Mouse (Mus musculus) regulatory T cell (primary cell): Measurements from ENCODE around the gene Has3.
"Not testable (repeated sequence)": the region's sequence is repeated elsewhere in the genome, so short reads cannot be mapped to it uniquely, and the experiment has no call there.

Experiments used
- in situ Hi-C: fragments of 300-600 bp; cut with MboI, MseI; formaldehyde crosslinking; loops from one replicate; pipeline ENCODE4 v1.15.1; 2025; ENCODE audit warnings: high pct_unique_total_duplicates

The Has3 gene

GRCm38 (mm10) chr8:106870051-106870450 is at the start of gene Has3:
Gene Has3 (plus strand): TSS chr8:106870242.
- in situ Hi-C loops, result loop anchor here (25.0 kb wide), 1 partner anchor 1067 kb away; the partner anchor contains the start of gene Zfhx3

GRCm38 (mm10) chr8:106820553-106821515 is 49.2 kb upstream of the Has3 start:
- in situ Hi-C loops, result no loop called here

- in situ Hi-C loops, result no loop called here
Measured at GRCm38 (mm10) chr8:106828921-106829320, 41.1 kb upstream of the Has3 start.

- in situ Hi-C loops, result no loop called here
Measured at GRCm38 (mm10) chr8:106829526-106830045, 40.5 kb upstream of the Has3 start.

- in situ Hi-C loops, result no loop called here
Measured at GRCm38 (mm10) chr8:106834899-106835298, 35.1 kb upstream of the Has3 start.

GRCm38 (mm10) chr8:106836525-106836924 is 33.5 kb upstream of the Has3 start:
- in situ Hi-C loops, result no loop called here

GRCm38 (mm10) chr8:106838803-106839202 is 31.2 kb upstream of the Has3 start:
- in situ Hi-C loops, result no loop called here

- in situ Hi-C loops, result no loop called here
Measured at GRCm38 (mm10) chr8:106839209-106840001, 30.6 kb upstream of the Has3 start.

- in situ Hi-C loops, result loop anchor here (25.0 kb wide), 1 partner anchor 1087 kb away; the partner anchor contains the start of gene Zfhx3
Measured at GRCm38 (mm10) chr8:106850034-106850433, 20.0 kb upstream of the Has3 start.

- in situ Hi-C loops, result loop anchor here (25.0 kb wide), 1 partner anchor 1083 kb away; the partner anchor contains the start of gene Zfhx3
Measured at GRCm38 (mm10) chr8:106854534-106855241, 15.4 kb upstream of the Has3 start.

GRCm38 (mm10) chr8:106855242-106855562 is 14.8 kb upstream of the Has3 start:
- in situ Hi-C loops, result loop anchor here (25.0 kb wide), 1 partner anchor 1082 kb away; the partner anchor contains the start of gene Zfhx3

- in situ Hi-C loops, result loop anchor here (25.0 kb wide), 1 partner anchor 1074 kb away; the partner anchor contains the start of gene Zfhx3
Measured at GRCm38 (mm10) chr8:106862845-106863244, 7.2 kb upstream of the Has3 start.

GRCm38 (mm10) chr8:106865354-106865753 is 4.7 kb upstream of the Has3 start:
- in situ Hi-C loops, result loop anchor here (25.0 kb wide), 1 partner anchor 1072 kb away; the partner anchor contains the start of gene Zfhx3

GRCm38 (mm10) chr8:106870537-106871327 is 690 bp downstream of the Has3 start:
- in situ Hi-C loops, result loop anchor here (25.0 kb wide), 1 partner anchor 1067 kb away; the partner anchor contains the start of gene Zfhx3

GRCm38 (mm10) chr8:106871328-106871926 is 1.4 kb downstream of the Has3 start:
- in situ Hi-C loops, result loop anchor here (25.0 kb wide), 1 partner anchor 1066 kb away; the partner anchor contains the start of gene Zfhx3

- in situ Hi-C loops, result loop anchor here (25.0 kb wide), 1 partner anchor 1065 kb away; the partner anchor contains the start of gene Zfhx3
Measured at GRCm38 (mm10) chr8:106871931-106872371, 1.9 kb downstream of the Has3 start.

- in situ Hi-C loops, result loop anchor here (25.0 kb wide), 1 partner anchor 1065 kb away; the partner anchor contains the start of gene Zfhx3
Measured at GRCm38 (mm10) chr8:106872454-106873034, 2.5 kb downstream of the Has3 start.

GRCm38 (mm10) chr8:106880121-106880707 is 10.2 kb downstream of the Has3 start:
- in situ Hi-C loops, result no loop called here

- in situ Hi-C loops, result not testable (repeated sequence)
Measured at GRCm38 (mm10) chr8:106884094-106884493, 14.1 kb downstream of the Has3 start.
